Mouse (Mus musculus): ENCODE data around the gene Bmp5. TPM values are rescaled to one million over a fixed set of nuclear protein-coding genes. Genes with fewer than 3 reads are reported as not detected.

The Bmp5 gene
- total RNA-seq, 1 experiment = 0.13 TPM

GRCm38 (mm10) chr9:75905497-75905896 is 130.3 kb downstream of the Bmp5 start:
- DNase-seq (ENCODE audit: low read depth, low spot score) = peak; percentile 44
- Histone ChIP-seq H3K27ac (ENCODE audit: insufficient read depth, low read depth, low read length, poor library complexity, severe bottlenecking) (no peak overlapping the region), H3K4me3 (ENCODE audit: insufficient read depth in 1 of 2, low read depth in 1 of 2, low read length in 2 of 2, poor library complexity in 1 of 2, severe bottlenecking in 1 of 2) (no peak overlapping the region), H3K36me3 (ENCODE audit: control insufficient read depth, insufficient read depth, low read length, poor library complexity, severe bottlenecking) (no peaks in the 10 kb centered on the region), H3K9ac (ENCODE audit: insufficient read depth, low read depth, low read length, poor library complexity, severe bottlenecking) (no peak overlapping the region), H3K9me3 (ENCODE audit: control insufficient read depth, insufficient read depth, low read depth, low read length) (no peaks in the 10 kb centered on the region), H3K4me1 (ENCODE audit: control insufficient read depth in 2 of 2, insufficient read depth in 2 of 2, low read length in 2 of 2, poor library complexity in 1 of 2) (no peaks in the 10 kb centered on the region)
- in situ Hi-C loops (cut with MboI; ENCODE audit: low sequenced_read_pairs in 2 of 2, unreplicated experiment in 2 of 2) = no loop called here
- TF ChIP-seq CHD2 (IDR thresholded peaks at IDR 0.05; ENCODE audit: low read depth, low read length) (no peak), MAFK (IDR thresholded peaks at IDR 0.05; ENCODE audit: insufficient read depth, low read depth, low read length) (no peak), ZC3H11A (IDR thresholded peaks at IDR 0.05; ENCODE audit: borderline replicate concordance, low read depth, low read length) (peak; percentile 52; the same call in 1 of the 2 replicates), HCFC1 (IDR thresholded peaks at IDR 0.05; ENCODE audit: borderline replicate concordance, insufficient read depth, low read length) (no peak), ZNF384 (IDR thresholded peaks at IDR 0.05; ENCODE audit: low read depth, low read length) (no peak)

GRCm38 (mm10) chr9:75910112-75910799 is 135.1 kb downstream of the Bmp5 start:
- in situ Hi-C loops (cut with MboI; ENCODE audit: low sequenced_read_pairs in 2 of 2, unreplicated experiment in 2 of 2) = no loop called here
- Histone ChIP-seq H3K9ac (ENCODE audit: insufficient read depth, low read depth, low read length, poor library complexity, severe bottlenecking) (no peak overlapping the region), H3K4me1 (ENCODE audit: control insufficient read depth in 2 of 2, insufficient read depth in 2 of 2, low read length in 2 of 2, poor library complexity in 1 of 2) (no peaks in the 10 kb centered on the region), H3K4me3 (ENCODE audit: insufficient read depth in 1 of 2, low read depth in 1 of 2, low read length in 2 of 2, poor library complexity in 1 of 2, severe bottlenecking in 1 of 2) (no peak overlapping the region), H3K9me3 (ENCODE audit: control insufficient read depth, insufficient read depth, low read depth, low read length) (no peaks in the 10 kb centered on the region), H3K27ac (ENCODE audit: insufficient read depth, low read depth, low read length, poor library complexity, severe bottlenecking) (no peak overlapping the region), H3K36me3 (ENCODE audit: control insufficient read depth, insufficient read depth, low read length, poor library complexity, severe bottlenecking) (no peaks in the 10 kb centered on the region)
- no peak for DNase-seq (ENCODE audit: low read depth, low spot score)
- TF ChIP-seq HCFC1 (IDR thresholded peaks at IDR 0.05; ENCODE audit: borderline replicate concordance, insufficient read depth, low read length) (no peak), CHD2 (IDR thresholded peaks at IDR 0.05; ENCODE audit: low read depth, low read length) (no peak), ZC3H11A (IDR thresholded peaks at IDR 0.05; ENCODE audit: borderline replicate concordance, low read depth, low read length) (no peak), ZNF384 (IDR thresholded peaks at IDR 0.05; ENCODE audit: low read depth, low read length) (no peak), MAFK (IDR thresholded peaks at IDR 0.05; ENCODE audit: insufficient read depth, low read depth, low read length) (no peak)

- H3K27ac ChIP-seq (ENCODE audit: insufficient read depth, low read depth, low read length, poor library complexity, severe bottlenecking) = no peak overlapping the region
- no peaks in the 10 kb centered on the region for H3K36me3 ChIP-seq (ENCODE audit: control insufficient read depth, insufficient read depth, low read length, poor library complexity, severe bottlenecking)
- H3K4me1 ChIP-seq (ENCODE audit: control insufficient read depth in 2 of 2, insufficient read depth in 2 of 2, low read length in 2 of 2, poor library complexity in 1 of 2) = no peaks in the 10 kb centered on the region
- no peak for DNase-seq (ENCODE audit: low read depth, low spot score)
- H3K9ac ChIP-seq (ENCODE audit: insufficient read depth, low read depth, low read length, poor library complexity, severe bottlenecking) = no peak overlapping the region
- no peak overlapping the region for H3K4me3 ChIP-seq (ENCODE audit: insufficient read depth in 1 of 2, low read depth in 1 of 2, low read length in 2 of 2, poor library complexity in 1 of 2, severe bottlenecking in 1 of 2)
- in situ Hi-C loops (cut with MboI; ENCODE audit: low sequenced_read_pairs in 2 of 2, unreplicated experiment in 2 of 2) = no loop called here
- TF ChIP-seq MAFK (IDR thresholded peaks at IDR 0.05; ENCODE audit: insufficient read depth, low read depth, low read length) (no peak), CHD2 (IDR thresholded peaks at IDR 0.05; ENCODE audit: low read depth, low read length) (no peak), HCFC1 (IDR thresholded peaks at IDR 0.05; ENCODE audit: borderline replicate concordance, insufficient read depth, low read length) (no peak), ZNF384 (IDR thresholded peaks at IDR 0.05; ENCODE audit: low read depth, low read length) (no peak), ZC3H11A (IDR thresholded peaks at IDR 0.05; ENCODE audit: borderline replicate concordance, low read depth, low read length) (no peak)
- no peaks in the 10 kb centered on the region for H3K9me3 ChIP-seq (ENCODE audit: control insufficient read depth, insufficient read depth, low read depth, low read length)
These were observed 136.4 kb downstream of the Bmp5 start for GRCm38 (mm10) chr9:75911542-75911941.

- in situ Hi-C loops (cut with MboI; ENCODE audit: low sequenced_read_pairs in 2 of 2, unreplicated experiment in 2 of 2) = no loop called here
- Histone ChIP-seq H3K36me3 (ENCODE audit: control insufficient read depth, insufficient read depth, low read length, poor library complexity, severe bottlenecking) (no peaks in the 10 kb centered on the region), H3K9me3 (ENCODE audit: control insufficient read depth, insufficient read depth, low read depth, low read length) (no peaks in the 10 kb centered on the region), H3K9ac (ENCODE audit: insufficient read depth, low read depth, low read length, poor library complexity, severe bottlenecking) (no peak overlapping the region), H3K4me1 (ENCODE audit: control insufficient read depth in 2 of 2, insufficient read depth in 2 of 2, low read length in 2 of 2, poor library complexity in 1 of 2) (no peaks in the 10 kb centered on the region), H3K4me3 (ENCODE audit: insufficient read depth in 1 of 2, low read depth in 1 of 2, low read length in 2 of 2, poor library complexity in 1 of 2, severe bottlenecking in 1 of 2) (no peak overlapping the region), H3K27ac (ENCODE audit: insufficient read depth, low read depth, low read length, poor library complexity, severe bottlenecking) (no peak overlapping the region)
- TF ChIP-seq HCFC1 (IDR thresholded peaks at IDR 0.05; ENCODE audit: borderline replicate concordance, insufficient read depth, low read length) (no peak), ZC3H11A (IDR thresholded peaks at IDR 0.05; ENCODE audit: borderline replicate concordance, low read depth, low read length) (no peak), ZNF384 (IDR thresholded peaks at IDR 0.05; ENCODE audit: low read depth, low read length) (no peak), MAFK (IDR thresholded peaks at IDR 0.05; ENCODE audit: insufficient read depth, low read depth, low read length) (no peak), CHD2 (IDR thresholded peaks at IDR 0.05; ENCODE audit: low read depth, low read length) (no peak)
- DNase-seq (ENCODE audit: low read depth, low spot score) = no peak
These were observed 140.9 kb downstream of the Bmp5 start for GRCm38 (mm10) chr9:75916027-75916426.
